20 mouse cellular contexts compared by ENCODE assay signal in the genomic region with DNA sequence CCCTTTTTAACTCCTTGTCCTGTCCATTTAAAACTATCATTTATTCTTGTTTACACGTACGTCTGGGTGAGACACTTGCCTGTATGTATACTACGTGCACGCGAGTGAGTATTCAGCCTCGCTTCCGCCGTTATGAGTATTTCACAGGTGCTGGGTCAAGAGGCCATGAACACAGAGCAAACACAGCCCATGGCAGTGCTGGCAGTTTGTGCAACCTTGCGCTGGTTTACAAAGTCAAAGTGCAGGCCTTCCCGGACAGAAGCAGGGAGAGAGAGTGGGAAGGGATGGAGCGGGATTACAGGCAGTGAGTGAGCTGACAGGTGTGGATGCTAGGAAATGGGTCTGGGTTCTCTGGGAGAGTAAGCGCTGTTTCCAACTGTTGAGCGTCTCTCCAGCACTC. TPM values are rescaled to one million over a fixed set of nuclear protein-coding genes. Genes with fewer than 3 reads are reported as not detected.
DNase-seq lines count a peak whose midpoint lies in the region; ATAC-seq and TF ChIP-seq lines count a peak whose summit lies in the region.
"Had no signal": no experiment of that assay in that cellular context is flagged by ENCODE, and none has a peak within 500 bp of the region (broad histone marks: within the 10 kb centered on the region; RNA-seq: fewer than 3 reads in every experiment).

No protein-coding gene starts in this region.

- no peak for DNase-seq in stomach, postnatal 0 days (ENCODE audit: low spot score)
- DNase-seq in heart, adult 9 months (ENCODE audit: low spot score in 2 of 2) = no peak
- DNase-seq in cerebellum, adult 18-20 months = no peak
- DNase-seq: cerebellum, adult 11-12 months; cerebellum, adult 9-11 months; cerebellum, postnatal 36 days; gastrocnemius, adult 2 months; gastrocnemius, postnatal 25 days; heart, postnatal 36 days had no signal

- H3K4me1 ChIP-seq in stomach, embryonic 15.5 days = no peaks in the 10 kb centered on the region
- H3K4me1 ChIP-seq in stomach, postnatal 0 days (replicated peaks; ENCODE audit: control insufficient read depth, insufficient read depth) = no peaks in the 10 kb centered on the region
- peaks cover 32% of the 10 kb centered on the region for H3K4me1 ChIP-seq in liver, embryonic 12.5 days
- peaks cover 8% of the 10 kb centered on the region for H3K4me1 ChIP-seq in liver, embryonic 16.5 days (ENCODE audit: control insufficient read depth, low read depth, low read length)
- H3K4me1 ChIP-seq in hindbrain, embryonic 12.5 days = no peaks in the 10 kb centered on the region
- H3K4me1 ChIP-seq: forebrain, embryonic 12.5 days had no signal

- H3K9me3 ChIP-seq in stomach, embryonic 15.5 days = no peaks in the 10 kb centered on the region
- no peaks in the 10 kb centered on the region for H3K9me3 ChIP-seq in stomach, postnatal 0 days (ENCODE audit: control insufficient read depth, low read length)
- H3K9me3 ChIP-seq in liver, embryonic 12.5 days (replicated peaks) = no peaks in the 10 kb centered on the region
- no peaks in the 10 kb centered on the region for H3K9me3 ChIP-seq in liver, embryonic 16.5 days (replicated peaks; ENCODE audit: control insufficient read depth, low read length)
- H3K9me3 ChIP-seq in hindbrain, embryonic 12.5 days (replicated peaks) = no peaks in the 10 kb centered on the region
- H3K9me3 ChIP-seq: embryonic facial prominence, embryonic 13.5 days; forebrain, embryonic 12.5 days; heart, embryonic 13.5 days had no signal

- WGBS in stomach, embryonic 15.5 days = 64% methylated on average over 13 of the region's 13 CpGs
- 61% methylated on average over 13 of the region's 13 CpGs for WGBS in stomach, postnatal 0 days
- WGBS in liver, embryonic 12.5 days (ENCODE audit: insufficient replicate concordance) = 84% methylated on average over 13 of the region's 13 CpGs
- 80% methylated on average over 13 of the region's 13 CpGs for WGBS in liver, embryonic 16.5 days (ENCODE audit: insufficient replicate concordance)
- WGBS in hindbrain, embryonic 12.5 days = 92% methylated on average over 13 of the region's 13 CpGs

- H3K4me3 ChIP-seq in stomach, embryonic 15.5 days (replicated peaks) = no peak overlapping the region
- no peak overlapping the region for H3K4me3 ChIP-seq in stomach, postnatal 0 days (ENCODE audit: low read depth, low read length)
- no peak overlapping the region for H3K4me3 ChIP-seq in liver, embryonic 12.5 days
- no peak overlapping the region for H3K4me3 ChIP-seq in liver, embryonic 16.5 days (ENCODE audit: low read depth, low read length)
- H3K4me3 ChIP-seq in hindbrain, embryonic 12.5 days = no peak overlapping the region
- H3K4me3 ChIP-seq: embryonic facial prominence, embryonic 13.5 days; forebrain, embryonic 12.5 days; gastrocnemius, adult 2 months; heart, embryonic 13.5 days had no signal

- no peak for TF ChIP-seq CTCF in stomach, postnatal 0 days (IDR thresholded peaks at IDR 0.05; ENCODE audit: low read depth)

- H3K27me3 ChIP-seq in stomach, embryonic 15.5 days (replicated peaks) = no peaks in the 10 kb centered on the region
- no peaks in the 10 kb centered on the region for H3K27me3 ChIP-seq in stomach, postnatal 0 days (ENCODE audit: control insufficient read depth, insufficient read depth, low read length)
- peaks cover 24% of the 10 kb centered on the region for H3K27me3 ChIP-seq in liver, embryonic 12.5 days (replicated peaks)
- H3K27me3 ChIP-seq in liver, embryonic 16.5 days (ENCODE audit: control insufficient read depth, insufficient read depth, low read depth, low read length) = peaks cover 2% of the 10 kb centered on the region; the same call in 1 of the 2 replicates
- H3K27me3 ChIP-seq in hindbrain, embryonic 12.5 days = no peaks in the 10 kb centered on the region
- H3K27me3 ChIP-seq: embryonic facial prominence, embryonic 13.5 days had no signal

- H3K27ac ChIP-seq in stomach, embryonic 15.5 days = no peak overlapping the region
- H3K27ac ChIP-seq in stomach, postnatal 0 days (replicated peaks) = no peak overlapping the region
- 0 out of 2 replicates have a peak overlapping the region, but pooled peaks have one; percentile 40 for H3K27ac ChIP-seq in liver, embryonic 12.5 days
- peak overlapping the region; percentile 1; the same call in 1 of the 2 replicates for H3K27ac ChIP-seq in liver, embryonic 16.5 days (ENCODE audit: low read length)
- H3K27ac ChIP-seq in hindbrain, embryonic 12.5 days = no peak overlapping the region
- H3K27ac ChIP-seq: embryonic facial prominence, embryonic 13.5 days; forebrain, embryonic 12.5 days; gastrocnemius, adult 2 months; heart, embryonic 13.5 days had no signal

- H3K9ac ChIP-seq in stomach, embryonic 15.5 days = no peak overlapping the region
- H3K9ac ChIP-seq in stomach, postnatal 0 days (ENCODE audit: low read length) = no peak overlapping the region
- no peak overlapping the region for H3K9ac ChIP-seq in liver, embryonic 12.5 days
- no peak overlapping the region for H3K9ac ChIP-seq in liver, embryonic 16.5 days (ENCODE audit: low read depth, low read length)
- no peak overlapping the region for H3K9ac ChIP-seq in hindbrain, embryonic 12.5 days
- H3K9ac ChIP-seq: embryonic facial prominence, embryonic 13.5 days; forebrain, embryonic 12.5 days; heart, embryonic 13.5 days had no signal

- H3K4me2 ChIP-seq in stomach, embryonic 15.5 days = no peak overlapping the region
- no peak overlapping the region for H3K4me2 ChIP-seq in stomach, postnatal 0 days (replicated peaks; ENCODE audit: low read depth)
- H3K4me2 ChIP-seq in liver, embryonic 12.5 days = no peak overlapping the region
- H3K4me2 ChIP-seq in liver, embryonic 16.5 days (ENCODE audit: low read depth, low read length) = no peak overlapping the region
- no peak overlapping the region for H3K4me2 ChIP-seq in hindbrain, embryonic 12.5 days (replicated peaks)
- H3K4me2 ChIP-seq: embryonic facial prominence, embryonic 13.5 days; forebrain, embryonic 12.5 days; heart, embryonic 13.5 days had no signal

- no peak for TF ChIP-seq EP300 in stomach, postnatal 0 days (optimal IDR thresholded peaks at IDR 0.05)

- no peaks in the 10 kb centered on the region for H3K36me3 ChIP-seq in stomach, embryonic 15.5 days
- H3K36me3 ChIP-seq in stomach, postnatal 0 days (ENCODE audit: control insufficient read depth, insufficient read depth, low read length) = no peaks in the 10 kb centered on the region
- no peaks in the 10 kb centered on the region for H3K36me3 ChIP-seq in liver, embryonic 12.5 days
- no peaks in the 10 kb centered on the region for H3K36me3 ChIP-seq in liver, embryonic 16.5 days (ENCODE audit: control insufficient read depth, insufficient read depth)
- no peaks in the 10 kb centered on the region for H3K36me3 ChIP-seq in hindbrain, embryonic 12.5 days
- H3K36me3 ChIP-seq: embryonic facial prominence, embryonic 13.5 days; forebrain, embryonic 12.5 days; heart, embryonic 13.5 days had no signal

- peak; percentile 14; the same call in 1 of the 2 replicates for ATAC-seq in stomach, embryonic 15.5 days (ENCODE audit: insufficient read depth, low FRiP score, low read depth)
- ATAC-seq in stomach, postnatal 0 days (ENCODE audit: low FRiP score, low TSS enrichment) = no peak
- ATAC-seq in liver, embryonic 12.5 days = peak; percentile 66
- peak; percentile 84 for ATAC-seq in liver, embryonic 16.5 days (ENCODE audit: low read depth)
- ATAC-seq in hindbrain, embryonic 12.5 days (ENCODE audit: low FRiP score) = no peak
- ATAC-seq: forebrain, embryonic 16.5 days had no signal

RNA-seq across cellular contexts. Expression of gene Gm10447, which starts 10.7 kb away (rescaled TPM):
- 0.14 and 0.19 TPM in 2 replicates for polyA plus RNA-seq in stomach, embryonic 15.5 days (2015; fragmentation: Nextera tagmentation; extraction: Ambion mirVana)
- polyA plus RNA-seq in stomach, postnatal 0 days (2015; fragmentation: Nextera tagmentation; extraction: Ambion mirVana) = 0.08 and 0.13 TPM in 2 replicates
- polyA plus RNA-seq in liver, embryonic 12.5 days (2016; fragmentation: Nextera tagmentation; extraction: Ambion mirVana) = 0.05 and 0.10 TPM in 2 replicates
- polyA plus RNA-seq in liver, embryonic 16.5 days (2015; fragmentation: Nextera tagmentation; extraction: Ambion mirVana) = 0.18 and 0.22 TPM in 2 replicates
- polyA plus RNA-seq in hindbrain, embryonic 12.5 days (2016; fragmentation: Nextera tagmentation; extraction: Ambion mirVana) = 0.09 and 0.12 TPM in 2 replicates
- polyA plus RNA-seq: C2C12; forebrain, embryonic 16.5 days had no signal

RNA-seq across cellular contexts. Expression of gene Shroom1, which starts 10.8 kb away (rescaled TPM):
- polyA plus RNA-seq in stomach, embryonic 15.5 days (2015; fragmentation: Nextera tagmentation; extraction: Ambion mirVana) = 1.3 and 1.6 TPM in 2 replicates
- polyA plus RNA-seq in stomach, postnatal 0 days (2015; fragmentation: Nextera tagmentation; extraction: Ambion mirVana) = 1.3 and 1.7 TPM in 2 replicates
- polyA plus RNA-seq in liver, embryonic 12.5 days (2016; fragmentation: Nextera tagmentation; extraction: Ambion mirVana) = 1.9 and 2.0 TPM in 2 replicates
- polyA plus RNA-seq in liver, embryonic 16.5 days (2015; fragmentation: Nextera tagmentation; extraction: Ambion mirVana) = 3.1 and 4.1 TPM in 2 replicates
- 5.2 and 6.3 TPM in 2 replicates for polyA plus RNA-seq in hindbrain, embryonic 12.5 days (2016; fragmentation: Nextera tagmentation; extraction: Ambion mirVana)

RNA-seq across cellular contexts. Expression of gene Gdf9, which starts 15.4 kb away (rescaled TPM):
- 1.2 and 1.3 TPM in 2 replicates for polyA plus RNA-seq in stomach, embryonic 15.5 days (2015; fragmentation: Nextera tagmentation; extraction: Ambion mirVana)
- 0.78 and 0.88 TPM in 2 replicates for polyA plus RNA-seq in stomach, postnatal 0 days (2015; fragmentation: Nextera tagmentation; extraction: Ambion mirVana)
- polyA plus RNA-seq in liver, embryonic 12.5 days (2016; fragmentation: Nextera tagmentation; extraction: Ambion mirVana) = 0.21 and 0.33 TPM in 2 replicates
- 0.41 and 0.43 TPM in 2 replicates for polyA plus RNA-seq in liver, embryonic 16.5 days (2015; fragmentation: Nextera tagmentation; extraction: Ambion mirVana)
- 2.6 and 3.9 TPM in 2 replicates for polyA plus RNA-seq in hindbrain, embryonic 12.5 days (2016; fragmentation: Nextera tagmentation; extraction: Ambion mirVana)

RNA-seq across cellular contexts. Expression of gene Uqcrq, which starts 15.6 kb away (rescaled TPM):
- polyA plus RNA-seq in stomach, embryonic 15.5 days (2015; fragmentation: Nextera tagmentation; extraction: Ambion mirVana) = 612 and 619 TPM in 2 replicates
- polyA plus RNA-seq in stomach, postnatal 0 days (2015; fragmentation: Nextera tagmentation; extraction: Ambion mirVana) = 903 and 973 TPM in 2 replicates
- polyA plus RNA-seq in liver, embryonic 12.5 days (2016; fragmentation: Nextera tagmentation; extraction: Ambion mirVana) = 641 and 664 TPM in 2 replicates
- polyA plus RNA-seq in liver, embryonic 16.5 days (2015; fragmentation: Nextera tagmentation; extraction: Ambion mirVana) = 513 and 549 TPM in 2 replicates
- 480 and 552 TPM in 2 replicates for polyA plus RNA-seq in hindbrain, embryonic 12.5 days (2016; fragmentation: Nextera tagmentation; extraction: Ambion mirVana)

RNA-seq across cellular contexts. Expression of gene Leap2, which starts 23.2 kb away (rescaled TPM):
- polyA plus RNA-seq in stomach, embryonic 15.5 days (2015; fragmentation: Nextera tagmentation; extraction: Ambion mirVana) = 1.5 and 4.1 TPM in 2 replicates
- 0.19 and 0.75 TPM in 2 replicates for polyA plus RNA-seq in stomach, postnatal 0 days (2015; fragmentation: Nextera tagmentation; extraction: Ambion mirVana)
- polyA plus RNA-seq in liver, embryonic 12.5 days (2016; fragmentation: Nextera tagmentation; extraction: Ambion mirVana) = 5.3 and 5.4 TPM in 2 replicates
- polyA plus RNA-seq in liver, embryonic 16.5 days (2015; fragmentation: Nextera tagmentation; extraction: Ambion mirVana) = 71.4 and 78.2 TPM in 2 replicates
- polyA plus RNA-seq in hindbrain, embryonic 12.5 days (2016; fragmentation: Nextera tagmentation; extraction: Ambion mirVana) = not detected in 2 replicates
- polyA plus RNA-seq: C2C12; embryonic facial prominence, embryonic 13.5 days; forebrain, embryonic 12.5 days; forebrain, embryonic 16.5 days; frontal cortex, adult 2 months; heart, postnatal 0 days had no signal

Comparison
In these comparisons a context has a peak if more than half of its experiments do, and no peak if none do; other contexts are left out.
1. ATAC-seq: peak in stomach, embryonic 15.5 days (single experiment), liver, embryonic 12.5 days (single experiment) and liver, embryonic 16.5 days (single experiment); none in stomach, postnatal 0 days (single experiment) and hindbrain, embryonic 12.5 days (single experiment).
2. H3K27ac ChIP-seq: peak in liver, embryonic 12.5 days (single experiment) and liver, embryonic 16.5 days (single experiment); none in stomach, embryonic 15.5 days (single experiment), stomach, postnatal 0 days (single experiment) and hindbrain, embryonic 12.5 days (single experiment).